Mouse (Mus musculus) MEL (cell line): ENCODE results near the gene Rab33b. TPM values are rescaled to one million over a fixed set of nuclear protein-coding genes. Genes with fewer than 3 reads are reported as not detected.

Source experiments
- polyA plus RNA-seq, 2 experiments: library from polyadenylated mRNA; stranded (reverse) in 1 of 2; unstranded in 1 of 2; fragments of >175 nt in 1 of 2; fragments of >200 nt in 1 of 2; gene quantifications; 2 replicates each; pipeline versions ENCODE4 v1.2.1 to v1.2.4; 2012; ENCODE audit warnings: low replicate concordance in 2 of 2, low read depth in 1 of 2; ENCODE audit not compliant: insufficient read length in 2 of 2, insufficient read depth in 1 of 2, missing spikeins in 1 of 2
- total RNA-seq: library from RNA; depleted of rRNA; stranded (reverse); fragments of 300-350 nt; gene quantifications from 2 replicates; pipeline ENCODE4 v1.2.3, GENCODE M21; 2012; rRNA removed

The Rab33b gene
- total and polyA plus RNA-seq, 3 experiments, result 4.9 to 5.2 TPM; not detected in 1

Other genes starting within 250 kb of the Rab33b start
- gene Elf2, start 143.3 kb upstream of the Rab33b start, total RNA-seq, result 46.5 and 50.2 TPM in 2 replicates
- gene Elf2, start 143.3 kb upstream of the Rab33b start, polyA plus RNA-seq, result 10 to 100 TPM; 38.0 to 53.3 TPM
- gene Mgarp, start 87.2 kb upstream of the Rab33b start, total RNA-seq, result 0.65 and 2.0 TPM in 2 replicates
- gene Mgarp, start 87.2 kb upstream of the Rab33b start, polyA plus RNA-seq, result 1 to 10 TPM in 1 of 2 experiments, not detected in 1; 5.2 TPM
- gene Ndufc1, start 74.9 kb upstream of the Rab33b start, total RNA-seq, result 207 and 214 TPM in 2 replicates
- 100 to 1,000 TPM in 1 of 2 experiments, not detected in 1; 115 TPM for gene Ndufc1, start 74.9 kb upstream of the Rab33b start, polyA plus RNA-seq
- gene Naa15, start 68.8 kb upstream of the Rab33b start, total RNA-seq, result 36.6 and 43.4 TPM in 2 replicates
- gene Naa15, start 68.8 kb upstream of the Rab33b start, polyA plus RNA-seq, result 100 to 1,000 TPM in 1 of 2 experiments, 10 to 100 TPM in 1; 61.6 to 558 TPM
- gene Setd7, start 77.0 kb downstream of the Rab33b start, total RNA-seq, result 8.4 and 11.3 TPM in 2 replicates
- gene Setd7, start 77.0 kb downstream of the Rab33b start, polyA plus RNA-seq, result 10 to 100 TPM; 15.3 to 37.9 TPM
- 0.69 and 1.0 TPM in 2 replicates for gene Mgst2, start 176.4 kb downstream of the Rab33b start, total RNA-seq
- gene Mgst2, start 176.4 kb downstream of the Rab33b start, polyA plus RNA-seq, result 1 to 10 TPM in 1 of 2 experiments, not detected in 1; 3.1 TPM